In genomic region chr1:40597822-40598221, GRCm38 (mm10) we compare ENCODE assay signal across 19 mouse cellular contexts. TPM values are rescaled to one million over a fixed set of nuclear protein-coding genes. Genes with fewer than 3 reads are reported as not detected.
"Had no signal": no experiment of that assay in that cellular context is flagged by ENCODE, and none has a peak within 500 bp of the region (broad histone marks: within the 10 kb centered on the region; RNA-seq: fewer than 3 reads in every experiment).

No protein-coding gene starts in this region.

- H3K9me3 ChIP-seq: liver, embryonic 15.5 days; lung, embryonic 15.5 days; megakaryocyte, embryonic 14.5 days; midbrain, embryonic 13.5 days; midbrain, embryonic 15.5 days; neural tube, embryonic 12.5 days had no signal

- H3K36me3 ChIP-seq: liver, embryonic 15.5 days; lung, embryonic 15.5 days; midbrain, embryonic 13.5 days; midbrain, embryonic 15.5 days; neural tube, embryonic 12.5 days had no signal

- H3K27ac ChIP-seq: liver, embryonic 15.5 days; lung, embryonic 15.5 days; macrophage; midbrain, embryonic 13.5 days; midbrain, embryonic 15.5 days; neural tube, embryonic 12.5 days had no signal

- ATAC-seq: liver, postnatal 0 days; lung, postnatal 0 days; midbrain, embryonic 13.5 days; midbrain, embryonic 15.5 days had no signal

- DNase-seq: liver, postnatal 0 days; lung, adult 2 months; lung, postnatal 14 days; lung, postnatal 36 days; right cerebral cortex, postnatal 14 days; thymus, adult 2 months; thymus, postnatal 25 days; thymus, postnatal 4 days had no signal

- H3K4me3 ChIP-seq: liver, embryonic 15.5 days; lung, embryonic 15.5 days; megakaryocyte, embryonic 14.5 days; midbrain, embryonic 13.5 days; midbrain, embryonic 15.5 days; neural tube, embryonic 12.5 days had no signal

- H3K4me2 ChIP-seq: liver, embryonic 15.5 days; lung, embryonic 15.5 days; midbrain, embryonic 11.5 days; midbrain, embryonic 13.5 days; midbrain, embryonic 15.5 days; neural tube, embryonic 12.5 days had no signal

- H3K27me3 ChIP-seq: liver, embryonic 15.5 days; lung, embryonic 15.5 days; megakaryocyte, embryonic 14.5 days; midbrain, embryonic 13.5 days; midbrain, embryonic 15.5 days; neural tube, embryonic 12.5 days had no signal

- H3K4me1 ChIP-seq: liver, embryonic 15.5 days; lung, embryonic 15.5 days; megakaryocyte, embryonic 14.5 days; midbrain, embryonic 13.5 days; midbrain, embryonic 15.5 days; neural tube, embryonic 12.5 days had no signal

- H3K9ac ChIP-seq: liver, embryonic 15.5 days; liver, postnatal 0 days; lung, embryonic 15.5 days; midbrain, embryonic 13.5 days; midbrain, embryonic 15.5 days; neural tube, embryonic 12.5 days had no signal

RNA-seq across cellular contexts. Expression of gene Slc9a4, which starts 17.9 kb away (rescaled TPM):
- total RNA-seq: neutrophil, adult 5-6 weeks had no signal
- polyA plus RNA-seq: liver, embryonic 15.5 days; liver, postnatal 0 days; lung, embryonic 15.5 days; midbrain, embryonic 11.5 days; midbrain, embryonic 13.5 days; midbrain, embryonic 15.5 days; neural tube, embryonic 12.5 days; neural tube, embryonic 14.5 days had no signal
